Mouse (Mus musculus): Measurements from ENCODE around the gene Kcne4. TPM values are rescaled to one million over a fixed set of nuclear protein-coding genes. Genes with fewer than 3 reads are reported as not detected.

Gene Kcne4
- polyA plus RNA-seq, 1 experiment from 2014 or later, result 10.9 TPM

DNA sequence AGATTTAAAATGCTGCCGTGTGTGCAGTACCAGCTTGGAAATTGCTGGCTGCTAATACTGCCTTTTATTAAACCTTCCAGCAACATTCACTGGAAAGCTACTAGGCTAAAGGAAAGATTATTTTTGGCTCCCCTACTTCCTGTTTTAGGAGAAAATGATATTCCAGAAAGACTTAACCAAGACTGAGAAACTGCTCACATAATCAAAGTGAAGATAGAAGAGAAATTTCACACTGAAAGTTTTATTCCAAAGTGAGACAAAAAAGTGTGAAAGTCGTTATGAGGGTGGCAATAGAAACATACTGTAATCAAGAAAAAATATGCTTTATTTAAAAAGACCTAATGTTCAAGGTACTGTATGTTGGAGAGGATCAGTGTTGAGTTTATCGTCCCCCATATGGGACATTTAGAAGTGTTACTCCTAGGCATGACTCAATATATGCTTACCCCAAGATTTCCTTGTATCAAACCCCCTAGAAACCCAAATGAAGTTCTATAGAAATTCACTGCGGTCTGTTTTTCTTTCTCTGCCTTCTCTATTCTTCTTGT, 48.3 kb downstream of the Kcne4 start:
- no peak overlapping the region for H3K4me3 ChIP-seq (ENCODE audit: low read depth, low read length)
- H3K4me2 ChIP-seq, result no peak overlapping the region
- no peak for TF ChIP-seq CTCF (IDR thresholded peaks at IDR 0.05; ENCODE audit: low read depth)
- ATAC-seq (ENCODE audit: insufficient read depth) (no peak), DNase-seq (no peak)
- no peak overlapping the region for H3K9ac ChIP-seq
- H3K9me3 ChIP-seq (ENCODE audit: low read depth, low read length), result no peaks in the 10 kb centered on the region
- no peaks in the 10 kb centered on the region for H3K36me3 ChIP-seq (ENCODE audit: insufficient read depth)
- H3K27me3 ChIP-seq (ENCODE audit: insufficient read depth, low read length), result no peaks in the 10 kb centered on the region
- peaks cover 6% of the 10 kb centered on the region; the same call in 1 of the 2 replicates for H3K4me1 ChIP-seq (ENCODE audit: insufficient read depth)
- peak overlapping the region; percentile 42; the same call in 1 of the 2 replicates for H3K27ac ChIP-seq (ENCODE audit: low read depth)
- 80% methylated on average over 4 of the region's 4 CpGs for WGBS

DNA sequence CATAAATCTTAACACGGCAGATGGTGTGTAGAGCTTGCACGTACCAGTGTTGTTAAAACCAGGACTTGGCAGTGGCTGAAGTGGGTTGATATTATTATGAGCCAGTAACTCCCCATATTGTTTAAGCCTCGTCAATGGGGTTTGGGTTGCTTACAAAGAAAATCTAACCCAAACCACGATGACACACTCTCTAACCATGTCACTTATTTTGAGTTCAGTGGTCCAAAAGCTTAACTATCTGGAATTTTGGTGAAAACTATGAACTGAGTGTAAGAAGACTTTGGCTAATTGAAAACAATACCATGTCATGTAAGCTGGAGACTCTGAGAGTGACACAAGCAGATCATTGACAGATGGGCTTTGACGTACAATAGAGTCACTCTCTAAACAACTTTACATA, 49.4 kb downstream of the Kcne4 start:
- no peaks in the 10 kb centered on the region for H3K9me3 ChIP-seq (ENCODE audit: low read depth, low read length)
- no peak overlapping the region for H3K9ac ChIP-seq
- H3K4me1 ChIP-seq (ENCODE audit: insufficient read depth), result peaks cover 6% of the 10 kb centered on the region; the same call in 1 of the 2 replicates
- ATAC-seq (ENCODE audit: insufficient read depth) (no peak), DNase-seq (no peak)
- no peaks in the 10 kb centered on the region for H3K36me3 ChIP-seq (ENCODE audit: insufficient read depth)
- no peak overlapping the region for H3K4me3 ChIP-seq (ENCODE audit: low read depth, low read length)
- no peak for TF ChIP-seq CTCF (IDR thresholded peaks at IDR 0.05; ENCODE audit: low read depth)
- H3K4me2 ChIP-seq, result no peak overlapping the region
- no peak overlapping the region for H3K27ac ChIP-seq (ENCODE audit: low read depth)
- WGBS, result 80% methylated on average over 5 of the region's 5 CpGs
- no peaks in the 10 kb centered on the region for H3K27me3 ChIP-seq (ENCODE audit: insufficient read depth, low read length)

DNA sequence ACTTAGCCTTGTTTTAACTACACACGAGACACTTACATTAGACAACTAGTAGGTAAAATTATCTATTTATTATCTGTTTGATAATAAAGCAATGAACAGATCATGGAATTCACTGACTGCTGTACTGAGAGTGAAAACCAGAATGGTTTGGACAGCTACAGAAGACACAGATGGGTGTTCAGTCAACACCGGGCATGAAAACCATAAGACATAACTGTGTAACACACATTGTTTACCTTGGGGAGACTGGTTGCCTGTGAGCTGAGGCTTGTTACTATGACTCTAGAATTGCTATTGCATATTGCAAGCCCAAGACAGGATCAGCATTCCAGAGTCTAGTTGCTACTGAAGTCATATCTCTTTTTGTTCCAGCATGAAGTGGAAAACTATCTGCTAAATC, 49.9 kb downstream of the Kcne4 start:
- no peak for ATAC-seq (ENCODE audit: insufficient read depth)
- Histone ChIP-seq H3K27me3 (ENCODE audit: insufficient read depth, low read length) (no peaks in the 10 kb centered on the region), H3K9ac (no peak overlapping the region), H3K36me3 (ENCODE audit: insufficient read depth) (no peaks in the 10 kb centered on the region), H3K4me3 (ENCODE audit: low read depth, low read length) (no peak overlapping the region), H3K27ac (ENCODE audit: low read depth) (no peak overlapping the region), H3K4me1 (ENCODE audit: insufficient read depth) (peaks cover 6% of the 10 kb centered on the region; the same call in 1 of the 2 replicates), H3K9me3 (ENCODE audit: low read depth, low read length) (no peaks in the 10 kb centered on the region), H3K4me2 (no peak overlapping the region)
- no peak for TF ChIP-seq CTCF (IDR thresholded peaks at IDR 0.05; ENCODE audit: low read depth)
- WGBS, result 86% methylated on average over 2 of the region's 2 CpGs
- no peak for DNase-seq

Other genes starting within 250 kb of the Kcne4 start
- 54.8 and 61.2 TPM in 2 replicates for gene Acsl3, start 158.9 kb upstream of the Kcne4 start, polyA plus RNA-seq (2014; fragmentation: Nextera tagmentation; extraction: Ambion mirVana)
- gene Utp14b, start 158.7 kb upstream of the Kcne4 start, polyA plus RNA-seq (2014; fragmentation: Nextera tagmentation; extraction: Ambion mirVana), result 4.9 and 5.5 TPM in 2 replicates

Data from lung, embryonic 14.5 days (tissue).